Mouse (Mus musculus) G1E-ER4 (cell line): ENCODE measurements around the gene Wdr91. TPM values are rescaled to one million over a fixed set of nuclear protein-coding genes. Genes with fewer than 3 reads are reported as not detected.

Experiments
- GATA1 ChIP-seq: IDR thresholded peaks from one replicate; pipeline ENCODE4 v1.8.0; 2012; ENCODE audit warnings: low read length, inconsistent platforms
- polyA plus RNA-seq: library from polyadenylated mRNA; stranded (reverse); fragments of >175 nt; gene quantifications from 2 replicates; pipeline ENCODE4 v1.2.3, GENCODE M21; 2012

Wdr91 gene
- polyA plus RNA-seq, 1 experiment, result 14.8 TPM

GRCm38 (mm10) chr6:34863786-34864514 is 46.7 kb downstream of the Wdr91 start:
- TF ChIP-seq GATA1, result no peak

GRCm38 (mm10) chr6:34862791-34863403 is 47.8 kb downstream of the Wdr91 start, which contains the start of gene Tmem140:
Gene Tmem140, plus strand, starts transcription at chr6:34863146.
- TF ChIP-seq GATA1, result no peak

GRCm38 (mm10) chr6:34862381-34862780 is 48.3 kb downstream of the Wdr91 start:
- no peak for TF ChIP-seq GATA1

GRCm38 (mm10) chr6:34861546-34862053 is 49.1 kb downstream of the Wdr91 start:
- TF ChIP-seq GATA1, result no peak

- no peak for TF ChIP-seq GATA1
Observed at GRCm38 (mm10) chr6:34832352-34832751, 78.3 kb downstream of the Wdr91 start.

Other genes with a start within 250 kb of the Wdr91 start
- not detected in 2 replicates for gene Agbl3, start 130.4 kb downstream of the Wdr91 start, polyA plus RNA-seq
- 0.19 and 0.31 TPM in 2 replicates for gene Tmem140, start 47.7 kb downstream of the Wdr91 start, polyA plus RNA-seq
- 8.7 and 11.3 TPM in 2 replicates for gene Cyren, start 32.8 kb downstream of the Wdr91 start, polyA plus RNA-seq
- gene Stra8, start 9.3 kb upstream of the Wdr91 start, polyA plus RNA-seq, result not detected in 2 replicates
- 0.11 and 0.23 TPM in 2 replicates for gene Slc23a4, start 77.5 kb upstream of the Wdr91 start, polyA plus RNA-seq
- gene Cnot4, start 222.8 kb upstream of the Wdr91 start, polyA plus RNA-seq, result 2.6 and 7.7 TPM in 2 replicates